Mouse (Mus musculus) C2C12 (cell line): ENCODE results near the gene Rbm33.

Experiments used
- CTCF ChIP-seq: IDR thresholded peaks from one replicate; pipeline ENCODE4 v1.5.1; 2011; ENCODE audit not compliant: control insufficient read depth, insufficient read depth, insufficient read length
- MAX ChIP-seq: IDR thresholded peaks from one replicate; pipeline ENCODE4 v1.6.1; 2011; ENCODE audit warnings: mild to moderate bottlenecking, control low read depth
- MYOG ChIP-seq: IDR thresholded peaks from one replicate; pipeline ENCODE4 v1.6.1; 2011; ENCODE audit not compliant: control insufficient read depth, insufficient read length; ENCODE audit errors: extremely low read depth

DNA sequence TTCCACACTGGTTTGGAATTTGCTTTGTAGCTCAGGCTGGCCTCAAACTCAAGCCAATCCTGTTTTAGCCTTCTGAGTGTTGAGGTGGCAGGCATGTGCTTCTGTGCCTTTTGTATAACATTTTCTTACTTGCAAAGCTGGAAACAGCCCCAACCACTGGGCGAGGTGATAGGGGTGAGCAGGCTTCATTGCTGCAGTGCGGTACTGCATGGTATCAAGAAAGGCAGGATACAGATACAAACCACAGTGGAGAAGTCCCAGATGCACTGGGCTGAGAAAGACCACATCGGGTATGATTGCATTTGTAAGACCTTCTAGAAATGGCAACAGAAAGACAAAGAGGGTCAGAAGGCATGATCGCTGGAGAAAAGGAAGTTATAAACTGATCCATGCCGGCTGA is 18.8 kb upstream of the Rbm33 start:
- TF ChIP-seq CTCF (no peak), MAX (no peak), MYOG (no peak)
